Mouse (Mus musculus): ENCODE results near the gene Tnfrsf19.

The Tnfrsf19 gene

DNA sequence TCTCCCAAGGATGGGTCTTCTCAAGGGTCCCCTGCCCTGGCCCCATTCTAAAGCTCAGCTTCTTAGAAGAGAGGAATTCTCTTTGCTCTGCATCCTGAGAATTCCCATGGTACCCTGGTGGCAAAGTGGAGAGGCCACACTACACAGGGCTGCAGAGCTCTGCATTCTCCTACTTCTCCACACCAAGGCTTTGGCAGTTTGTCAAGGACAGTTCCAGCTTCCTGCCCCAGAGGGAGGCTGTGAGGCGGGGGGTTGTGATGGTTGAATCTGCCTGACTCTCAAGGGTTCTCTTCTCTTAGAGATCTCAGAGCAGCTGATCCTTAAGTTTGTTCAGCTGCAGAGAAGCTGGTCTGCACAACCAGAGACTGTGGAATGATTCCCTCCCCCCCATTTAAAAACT lies 23.9 kb downstream of the Tnfrsf19 start:
- in situ Hi-C loops (cut with MboI, MseI) = no loop called here

DNA sequence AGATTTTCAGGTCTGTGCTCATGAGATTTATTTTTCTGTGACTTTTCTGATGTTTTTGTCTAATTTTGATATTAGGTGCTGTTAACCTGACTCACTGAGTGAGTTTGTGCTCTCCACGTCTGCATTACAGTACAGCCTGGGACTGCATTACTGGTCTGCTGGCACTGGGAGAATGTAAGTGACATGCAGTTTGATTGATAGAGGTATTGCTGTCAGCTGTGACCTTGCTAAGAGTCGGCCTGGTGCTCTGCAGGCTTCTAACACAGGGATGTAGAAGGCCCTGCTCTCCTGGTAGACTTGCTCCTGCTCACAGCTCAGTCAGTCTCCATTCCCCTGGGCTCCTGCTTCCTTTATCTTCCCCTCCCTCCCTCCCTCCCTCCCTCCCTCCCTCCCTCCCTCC lies 25.3 kb downstream of the Tnfrsf19 start:
- in situ Hi-C loops (cut with MboI, MseI) = no loop called here

DNA sequence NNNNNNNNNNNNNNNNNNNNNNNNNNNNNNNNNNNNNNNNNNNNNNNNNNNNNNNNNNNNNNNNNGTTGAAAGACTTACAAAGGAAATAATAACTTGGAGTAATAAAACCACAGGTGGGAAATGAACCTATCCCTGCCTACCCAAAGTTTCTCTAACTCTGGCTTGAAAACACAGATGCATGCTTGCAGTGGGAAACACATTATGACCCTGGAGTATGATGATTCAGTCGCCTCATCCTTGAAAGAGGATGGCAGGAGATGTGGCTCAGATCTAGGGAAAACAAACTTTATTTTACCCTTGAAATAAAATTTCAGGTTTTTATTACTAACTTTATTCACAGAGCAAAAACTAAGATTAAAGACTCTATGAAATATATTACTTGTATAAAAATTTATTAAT lies 26.4 kb downstream of the Tnfrsf19 start:
- in situ Hi-C loops (cut with MboI, MseI) = no loop called here

DNA sequence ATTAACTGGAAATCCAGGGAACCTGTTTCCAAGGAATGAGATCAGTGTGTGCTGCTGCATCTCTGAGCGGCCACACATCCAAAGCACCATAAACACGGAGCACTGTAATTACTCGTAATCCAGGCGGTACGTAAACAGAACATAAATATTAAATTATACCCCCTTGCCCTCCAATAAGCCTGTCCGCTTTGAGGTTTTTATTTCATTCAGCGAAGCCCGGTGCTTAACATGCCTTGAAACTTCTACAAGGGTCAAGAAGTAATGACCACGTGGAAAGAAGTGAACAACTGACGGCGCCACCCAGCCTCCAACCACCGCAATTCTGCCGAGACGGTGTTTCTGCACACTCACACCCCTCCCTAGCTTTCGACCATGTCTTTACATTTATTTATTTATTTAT lies 31.7 kb downstream of the Tnfrsf19 start:
- in situ Hi-C loops (cut with MboI, MseI) = no loop called here

DNA sequence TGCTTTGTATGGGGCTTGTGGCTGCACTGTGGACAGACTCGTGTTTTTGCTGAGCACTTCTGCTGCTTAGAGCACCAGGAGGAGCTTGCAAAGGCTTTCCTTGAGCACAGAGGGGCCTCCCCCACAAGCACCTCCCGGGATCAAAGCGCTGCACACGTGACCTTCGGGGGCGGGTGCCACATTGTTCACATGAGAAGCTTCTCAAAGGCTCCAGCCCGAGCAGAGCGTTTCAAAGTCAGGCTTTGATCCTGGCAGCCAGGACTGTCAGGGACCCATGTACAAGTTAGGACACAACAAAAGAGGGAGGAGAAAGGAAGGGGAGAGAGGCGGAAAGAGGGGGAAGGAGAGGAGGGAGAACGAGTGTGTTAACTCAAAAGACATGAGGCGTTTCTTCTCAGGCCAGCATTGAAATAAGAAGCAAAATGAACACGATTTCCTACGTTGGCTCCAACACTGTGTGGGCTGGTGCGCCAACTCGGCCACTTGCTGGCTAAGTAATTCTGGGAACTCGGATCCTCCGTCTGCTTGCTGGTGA lies 33.8 kb downstream of the Tnfrsf19 start:
- in situ Hi-C loops (cut with MboI, MseI) = no loop called here

DNA sequence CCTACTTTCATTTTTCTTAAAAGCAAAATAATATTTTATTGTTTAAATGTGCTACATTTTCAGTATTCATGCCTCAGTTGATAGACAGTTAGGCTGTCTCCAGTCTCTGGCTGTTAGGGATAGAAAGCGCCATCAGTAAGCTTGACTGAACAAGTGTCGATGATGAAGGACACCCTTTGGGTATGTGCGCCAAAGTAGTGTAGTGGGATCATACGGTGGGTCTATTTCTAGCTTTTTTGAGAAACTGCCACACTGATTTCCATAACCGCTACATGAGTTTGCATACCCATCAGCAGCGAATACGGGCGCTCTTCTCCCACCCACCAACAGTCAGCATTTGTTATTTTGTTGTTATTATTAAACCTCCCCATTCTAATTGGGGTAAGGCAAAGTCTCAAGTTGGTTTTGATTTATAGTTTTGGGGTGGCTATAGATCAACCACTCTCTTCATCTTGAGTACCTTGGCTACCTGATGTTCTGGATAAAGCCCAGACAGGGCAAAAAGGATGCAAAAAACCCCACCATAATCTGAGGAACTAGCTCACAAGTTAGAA lies 34.6 kb downstream of the Tnfrsf19 start:
- in situ Hi-C loops (cut with MboI, MseI) = no loop called here

DNA sequence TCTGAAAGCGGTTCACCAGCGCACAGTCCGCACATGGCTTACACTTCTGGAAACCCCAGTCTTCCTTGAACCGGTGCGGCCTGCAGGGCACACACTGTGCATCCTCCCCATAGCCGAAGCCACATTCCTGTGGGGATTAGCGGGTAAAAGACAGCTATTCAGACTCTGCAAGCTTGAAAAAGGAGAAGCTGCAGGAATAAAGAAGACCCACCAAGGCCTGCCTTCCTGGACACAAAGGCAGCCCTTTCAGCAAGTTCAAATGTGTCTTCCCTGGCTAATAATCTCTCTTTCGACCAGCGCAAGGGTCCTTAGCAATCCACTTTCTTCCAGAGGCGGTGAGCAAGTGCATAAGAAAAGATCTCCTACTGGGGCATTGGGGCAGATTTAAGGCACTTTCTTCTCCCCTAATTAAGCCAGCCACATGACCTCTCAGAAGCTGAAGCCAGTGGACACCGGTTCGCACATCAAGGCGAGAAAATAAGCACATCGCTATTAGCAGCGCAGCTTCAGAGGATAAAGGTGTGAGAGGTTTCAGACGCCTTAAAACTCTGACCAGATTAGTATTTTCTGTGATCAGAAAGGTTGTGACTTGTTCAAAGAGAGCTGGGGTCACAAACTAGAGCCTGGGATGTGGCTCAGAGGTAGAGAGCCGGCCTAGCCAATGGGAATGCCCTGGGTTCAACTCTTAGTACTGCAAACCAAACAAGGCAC lies 41.0 kb downstream of the Tnfrsf19 start:
- in situ Hi-C loops (cut with MboI, MseI) = no loop called here

DNA sequence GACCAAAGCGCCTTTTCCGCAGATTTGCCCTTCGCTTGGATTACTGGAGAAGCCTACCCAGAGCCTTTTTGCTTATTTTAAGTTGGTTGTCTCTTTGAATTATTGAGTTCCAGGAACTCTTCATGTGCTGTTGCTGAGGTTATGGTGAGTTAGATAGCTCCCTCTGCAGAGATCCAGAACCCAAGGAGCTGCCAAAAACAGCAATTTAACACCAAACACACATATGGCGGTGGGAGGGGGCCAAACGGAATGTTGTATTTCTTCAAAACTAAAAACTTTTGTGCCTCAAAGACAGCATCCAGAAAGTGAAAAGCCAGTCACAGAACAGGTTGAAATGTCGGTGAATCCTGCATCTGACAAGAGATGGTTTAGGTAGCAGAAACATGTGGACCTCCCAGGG lies 42.6 kb downstream of the Tnfrsf19 start:
- in situ Hi-C loops (cut with MboI, MseI) = no loop called here

DNA sequence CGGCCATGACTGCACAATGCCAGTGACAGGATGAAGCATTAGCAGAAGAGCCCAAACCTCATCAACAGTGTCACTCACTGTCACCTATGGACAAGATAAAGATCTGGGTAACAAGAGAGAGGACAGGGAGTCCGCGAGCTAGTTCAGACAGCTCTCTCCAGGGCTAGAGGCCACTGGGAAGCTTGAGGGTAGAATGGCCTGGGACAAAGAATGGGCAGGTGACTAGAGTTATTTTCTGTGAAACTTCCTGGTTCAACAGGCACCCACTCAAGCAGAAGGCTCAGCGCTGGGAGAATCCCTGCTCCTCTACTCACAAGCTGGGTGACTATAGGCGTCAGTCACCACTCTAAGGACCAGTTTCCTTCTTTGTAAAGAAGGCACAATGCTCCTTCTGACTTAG lies 46.2 kb downstream of the Tnfrsf19 start:
- in situ Hi-C loops (cut with MboI, MseI) = no loop called here

DNA sequence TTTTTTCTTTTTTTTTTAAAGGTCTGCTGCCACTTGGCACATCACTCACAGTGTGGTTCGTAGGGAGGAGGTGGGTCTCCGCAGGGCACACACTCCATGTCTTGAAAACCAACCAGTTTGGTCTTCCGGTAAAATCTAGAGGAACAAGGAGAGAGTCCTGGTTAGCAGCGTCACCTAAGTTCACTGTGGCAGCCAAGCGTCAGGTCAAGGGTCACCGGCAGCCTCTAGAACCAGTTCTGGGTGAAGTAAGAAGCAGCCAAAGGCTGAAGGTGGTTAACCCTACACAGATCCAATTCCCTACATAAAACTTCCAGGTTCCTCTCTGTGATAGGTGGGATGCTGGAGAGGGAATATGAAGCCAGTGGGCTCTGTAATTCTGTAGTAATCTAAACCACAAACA lies 49.7 kb downstream of the Tnfrsf19 start:
- in situ Hi-C loops (cut with MboI, MseI) = loop anchor here (10.0 kb wide), 1 partner anchor 1508 kb away; no protein-coding TSS in a partner anchor

DNA sequence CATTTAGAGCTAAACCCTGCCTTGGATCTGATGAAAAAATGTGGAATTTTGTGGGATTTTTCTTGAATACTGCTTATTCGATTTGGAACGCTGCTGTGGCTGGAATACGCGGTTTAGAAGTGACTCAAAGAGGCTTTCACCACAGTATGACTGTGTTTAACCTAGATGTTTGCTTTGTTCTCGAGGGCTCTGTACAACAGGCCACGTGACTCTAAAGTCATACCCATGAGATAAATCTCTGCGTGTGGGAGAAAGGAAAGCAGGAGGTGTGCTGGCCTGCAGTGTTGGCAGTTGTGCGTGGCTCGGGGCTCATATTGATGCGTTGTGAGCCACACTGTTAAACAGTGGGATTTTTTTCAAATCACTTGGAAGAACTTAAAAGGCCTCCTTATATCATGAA lies 52.8 kb downstream of the Tnfrsf19 start:
- in situ Hi-C loops (cut with MboI, MseI) = loop anchor here (10.0 kb wide), 1 partner anchor 1511 kb away; no protein-coding TSS in a partner anchor

DNA sequence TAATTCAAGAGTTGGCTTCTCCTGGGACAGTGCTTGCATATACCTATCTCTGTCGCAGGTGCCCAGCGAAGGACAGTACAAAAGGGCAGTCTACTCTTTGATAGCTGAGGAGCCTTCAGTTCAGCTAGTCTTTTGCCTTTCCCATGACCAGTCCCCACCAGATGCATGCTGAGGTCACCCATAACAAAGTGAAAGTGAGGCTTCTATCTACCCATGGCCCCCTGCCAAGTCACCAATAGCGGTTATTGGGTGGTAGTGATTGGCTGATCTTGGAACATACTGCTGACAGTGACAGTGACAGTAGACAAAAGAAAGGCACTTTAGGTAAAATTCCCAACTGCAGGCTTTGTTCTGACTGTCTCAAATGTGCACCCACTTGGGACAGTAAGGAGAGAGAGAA lies 53.2 kb downstream of the Tnfrsf19 start:
- in situ Hi-C loops (cut with MboI, MseI) = loop anchor here (10.0 kb wide), 1 partner anchor 1512 kb away; no protein-coding TSS in a partner anchor

DNA sequence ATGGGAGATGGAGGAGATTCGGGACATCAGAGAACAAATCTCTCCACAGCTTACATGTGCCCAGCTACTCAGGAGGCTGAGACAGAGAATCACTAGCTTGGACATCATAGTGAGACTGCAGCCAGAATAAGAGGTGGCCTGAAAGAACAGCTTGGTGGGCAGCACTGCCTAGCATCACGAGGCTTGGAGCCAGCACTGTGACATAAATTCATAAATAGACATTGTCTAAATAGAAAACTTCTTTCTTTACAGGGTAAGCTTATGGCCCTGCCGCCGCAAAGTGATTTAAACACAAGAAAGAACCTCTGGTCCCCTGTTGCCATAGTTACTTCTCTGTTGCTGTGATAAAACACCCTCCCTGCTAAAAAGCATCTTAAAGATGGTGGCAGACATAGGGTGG lies 54.1 kb downstream of the Tnfrsf19 start:
- in situ Hi-C loops (cut with MboI, MseI) = loop anchor here (10.0 kb wide), 1 partner anchor 1513 kb away; no protein-coding TSS in a partner anchor

DNA sequence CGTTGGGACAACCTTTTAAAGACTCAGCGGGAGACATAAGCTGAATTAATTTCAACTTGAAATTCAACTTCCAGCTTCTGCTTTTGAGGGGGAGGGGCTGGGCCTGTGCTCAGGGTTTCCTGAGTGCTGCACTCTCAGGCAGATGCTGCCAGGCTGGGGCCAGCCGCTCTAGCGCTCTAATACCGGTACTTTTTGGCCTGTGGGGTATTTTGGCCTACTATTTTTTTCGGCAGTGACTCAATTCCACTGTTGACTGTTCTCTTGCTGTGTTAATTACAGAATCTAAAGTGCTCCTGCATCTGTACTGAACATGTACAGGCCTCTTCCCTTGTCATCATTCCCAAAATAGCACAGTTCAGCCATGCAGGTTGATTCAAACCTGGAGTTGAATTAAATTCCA lies 58.1 kb downstream of the Tnfrsf19 start:
- in situ Hi-C loops (cut with MboI, MseI) = loop anchor here (10.0 kb wide), 1 partner anchor 183 kb away; no protein-coding TSS in a partner anchor

DNA sequence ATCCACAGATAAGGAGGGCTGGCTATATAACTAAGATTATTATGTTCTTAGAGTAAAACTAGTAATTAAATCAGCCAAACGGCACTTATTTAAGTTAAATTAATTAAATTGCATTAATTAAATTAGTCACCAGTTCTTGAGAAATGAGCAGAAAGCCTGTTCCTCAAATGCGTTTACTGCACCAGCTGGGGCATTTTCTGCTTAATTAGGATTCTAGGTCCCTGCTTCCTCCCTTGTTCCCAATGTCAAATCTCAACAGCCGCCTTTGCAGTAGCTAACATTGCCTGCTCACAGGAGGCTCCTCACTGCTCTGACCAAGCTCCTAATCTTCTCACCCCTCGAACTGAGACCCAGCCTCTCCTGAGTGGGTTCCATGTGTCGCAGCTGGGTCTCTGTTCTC lies 59.4 kb downstream of the Tnfrsf19 start:
- in situ Hi-C loops (cut with MboI, MseI) = loop anchor here (10.0 kb wide), 1 partner anchor 182 kb away; no protein-coding TSS in a partner anchor

DNA sequence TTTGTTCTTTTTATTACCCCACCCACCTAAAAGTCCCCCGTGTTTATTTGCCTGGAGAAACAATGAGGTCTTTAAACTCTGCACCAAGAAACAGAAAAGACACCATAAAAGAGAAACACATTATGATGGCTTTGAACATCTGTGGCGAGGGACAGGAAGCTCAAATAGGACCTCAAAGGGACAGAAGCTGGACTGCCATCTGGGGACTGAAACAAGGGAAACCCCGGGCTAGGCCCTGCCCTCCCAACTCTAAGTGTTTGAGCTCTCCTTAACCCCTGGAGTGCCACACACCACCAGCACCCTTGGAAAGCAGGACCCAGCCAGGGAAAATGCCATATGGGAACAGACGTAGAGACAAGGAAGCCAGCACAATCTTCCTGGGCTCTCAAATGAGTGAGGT lies 61.2 kb downstream of the Tnfrsf19 start:
- in situ Hi-C loops (cut with MboI, MseI) = loop anchor here (10.0 kb wide), 1 partner anchor 180 kb away; no protein-coding TSS in a partner anchor

DNA sequence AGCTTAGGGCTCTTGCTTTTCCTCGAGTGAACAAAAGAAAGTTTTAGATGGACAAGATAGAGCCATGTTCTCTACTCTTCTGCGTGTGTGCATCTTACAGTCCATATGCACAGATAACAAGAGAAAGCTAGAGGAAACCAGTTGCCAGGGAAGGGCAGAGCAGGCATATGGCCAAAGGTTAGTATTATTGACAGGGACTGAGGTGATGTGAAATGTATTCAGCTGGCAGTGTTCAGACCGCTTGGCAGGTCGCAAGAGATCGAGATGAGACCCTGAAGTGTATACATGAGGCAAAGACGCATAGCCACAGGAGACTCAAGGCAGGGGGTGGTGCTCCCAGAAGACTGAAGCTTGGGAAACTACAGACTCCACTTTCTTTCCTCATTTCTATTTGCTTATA lies 62.0 kb downstream of the Tnfrsf19 start:
- in situ Hi-C loops (cut with MboI, MseI) = loop anchor here (10.0 kb wide), 1 partner anchor 179 kb away; no protein-coding TSS in a partner anchor

DNA sequence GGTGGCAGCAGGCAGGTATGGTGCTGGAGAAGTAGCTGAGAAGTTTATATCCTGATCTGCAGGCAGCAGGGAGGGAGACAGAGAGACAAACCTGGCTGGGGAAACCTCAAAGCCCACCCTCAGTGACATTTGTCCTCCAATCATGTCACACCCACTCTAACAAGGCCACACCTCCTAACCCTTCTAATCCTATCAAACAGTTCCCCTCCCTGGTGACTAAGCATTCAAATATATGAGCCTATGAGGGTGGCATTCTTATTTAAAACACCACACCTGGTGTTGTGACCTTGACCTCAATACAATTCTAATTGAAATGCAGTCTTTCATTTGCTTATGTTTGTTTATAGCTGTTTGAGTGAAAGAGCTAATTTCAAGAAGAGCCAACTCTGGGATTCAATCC lies 64.2 kb downstream of the Tnfrsf19 start:
- in situ Hi-C loops (cut with MboI, MseI) = loop anchor here (10.0 kb wide), 1 partner anchor 177 kb away; no protein-coding TSS in a partner anchor

DNA sequence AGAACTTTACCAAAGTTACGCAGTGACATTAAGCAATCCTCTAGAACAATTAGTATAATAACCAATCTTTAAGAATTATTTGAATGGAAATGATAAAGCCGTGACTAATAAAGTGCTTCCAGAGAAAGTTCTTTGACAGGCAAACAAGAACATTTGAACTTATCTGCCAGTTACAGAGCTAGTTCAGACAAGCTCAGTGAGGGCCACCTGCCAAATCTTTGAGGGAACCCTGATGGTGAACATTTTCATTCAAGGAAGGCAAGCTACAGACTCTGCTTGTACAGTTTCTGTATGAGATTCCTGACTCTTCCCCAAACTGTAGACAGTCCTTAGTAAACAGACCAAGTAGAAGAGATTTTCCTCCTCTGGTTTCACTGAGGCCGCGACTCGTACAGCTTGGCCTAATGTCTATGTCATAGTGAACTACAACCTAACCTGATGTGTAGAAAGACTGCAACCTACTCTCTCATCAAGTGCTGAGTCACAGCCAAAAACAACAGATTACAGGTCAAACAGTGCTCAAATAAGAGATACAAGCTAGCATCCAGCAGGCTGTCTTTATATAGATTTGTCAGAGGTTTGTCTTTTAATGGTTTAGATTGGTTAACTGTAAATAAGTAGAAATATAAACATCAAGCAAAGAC lies 65.9 kb downstream of the Tnfrsf19 start:
- in situ Hi-C loops (cut with MboI, MseI) = loop anchor here (10.0 kb wide), 1 partner anchor 176 kb away; no protein-coding TSS in a partner anchor

DNA sequence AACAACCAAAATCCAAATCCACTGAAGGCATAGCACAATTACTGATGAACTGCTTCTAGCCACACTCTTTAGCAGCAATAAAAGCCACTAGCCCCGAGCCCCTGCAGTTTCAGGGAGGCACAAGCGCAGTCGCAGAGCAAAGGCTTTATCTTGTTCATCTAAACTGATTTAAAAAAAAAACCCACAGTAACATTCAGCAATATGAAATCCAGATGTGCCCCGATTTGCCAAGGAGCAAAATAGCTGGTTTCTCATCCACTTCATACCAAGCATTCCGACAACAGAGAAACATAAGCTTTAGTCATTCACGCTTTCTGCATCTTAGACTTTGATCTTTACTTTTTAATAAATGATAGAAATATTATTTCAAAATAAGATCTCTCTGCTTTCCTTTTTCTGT lies 68.2 kb downstream of the Tnfrsf19 start:
- in situ Hi-C loops (cut with MboI, MseI) = loop anchor here (10.0 kb wide), 1 partner anchor 157 kb away; the partner anchor contains the start of gene Sacs

DNA sequence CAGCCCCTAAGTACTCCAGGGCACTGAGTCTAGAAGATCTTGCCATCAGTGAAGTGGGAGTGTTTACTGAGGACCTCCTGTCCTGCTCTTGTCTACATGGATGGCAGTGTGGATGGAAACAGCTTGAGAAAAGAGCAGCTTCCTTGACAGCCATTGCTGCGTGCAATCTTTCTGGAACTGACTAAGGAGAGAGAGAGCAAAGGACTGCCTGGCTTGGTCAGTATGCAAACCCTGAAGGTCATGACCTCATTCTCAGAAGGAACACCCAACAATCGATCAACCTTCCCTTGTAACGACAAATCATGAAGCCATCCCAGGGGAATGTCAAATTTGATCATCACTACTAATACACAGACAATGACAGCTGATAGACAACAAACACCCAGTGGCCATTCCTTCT lies 70.1 kb downstream of the Tnfrsf19 start:
- in situ Hi-C loops (cut with MboI, MseI) = loop anchor here (10.0 kb wide), 1 partner anchor 159 kb away; the partner anchor contains the start of gene Sacs

DNA sequence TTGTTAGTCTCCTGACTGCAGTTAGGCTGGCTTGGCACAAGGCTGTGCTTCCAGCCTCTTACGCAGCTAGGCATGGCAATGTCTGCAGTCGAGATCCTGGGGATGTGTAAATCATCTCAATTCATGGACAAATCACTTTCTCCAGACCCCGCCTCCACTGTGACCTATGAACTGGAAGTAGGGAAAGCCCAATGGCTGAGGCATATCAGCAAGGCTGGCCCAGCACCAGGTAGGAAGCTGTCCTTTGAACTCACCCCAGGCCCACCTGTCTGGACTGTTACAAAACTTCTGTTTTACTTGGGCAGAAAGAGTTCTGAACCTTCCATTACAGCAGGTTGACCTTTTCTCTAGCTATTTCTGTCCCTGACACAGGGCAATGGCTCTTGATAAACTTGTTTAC lies 70.6 kb downstream of the Tnfrsf19 start:
- in situ Hi-C loops (cut with MboI, MseI) = loop anchor here (10.0 kb wide), 1 partner anchor 159 kb away; the partner anchor contains the start of gene Sacs
